Mouse (Mus musculus) heart, embryonic 16.5 days (tissue): ENCODE measurements around the gene Casp3. TPM values are rescaled to one million over a fixed set of nuclear protein-coding genes. Genes with fewer than 3 reads are reported as not detected.
A peak's percentile ranks its signal among the peaks of the same experiment; 100 is the strongest.
"Not testable (repeated sequence)": the region's sequence is repeated elsewhere in the genome, so short reads cannot be mapped to it uniquely, and the experiment has no call there.

Source experiments
- ATAC-seq: fragments of 200-750 bp; cut with Nextera tagmentation; replicated peaks from 2 replicates; pipeline ENCODE4 v1.8.0; 2017; ENCODE audit warnings: moderate number of reproducible peaks; ENCODE audit not compliant: insufficient read depth, low FRiP score; ENCODE audit errors: extremely low read depth
- H3K27ac ChIP-seq: fragments of 300-500 bp; sonication (generic); 2 replicates; pipeline ENCODE4 v1.5.1; 2014; ENCODE audit warnings: mild to moderate bottlenecking, low read length, control low read depth, moderate library complexity
- H3K27me3 ChIP-seq: fragments of 300-500 bp; sonication (generic); 2 replicates; pipeline ENCODE4 v1.6.1; 2014; ENCODE audit warnings: low read length, mixed read lengths; ENCODE audit not compliant: control insufficient read depth, insufficient read depth
- H3K36me3 ChIP-seq: fragments of 300-500 bp; sonication (generic); 2 replicates; pipeline ENCODE4 v1.6.1; 2014; ENCODE audit not compliant: control insufficient read depth, insufficient read depth
- H3K4me1 ChIP-seq: fragments of 300-500 bp; sonication (generic); 2 replicates; pipeline ENCODE4 v1.6.1; 2014; ENCODE audit warnings: low read length, mixed read lengths; ENCODE audit not compliant: control insufficient read depth, insufficient read depth
- H3K4me2 ChIP-seq: fragments of 300-500 bp; sonication (generic); 2 replicates; pipeline ENCODE4 v1.6.1; 2014; ENCODE audit warnings: low read depth, mild to moderate bottlenecking, control low read depth, low read length
- H3K4me3 ChIP-seq: fragments of 300-500 bp; sonication (generic); 2 replicates; pipeline ENCODE4 v1.5.1; 2014; ENCODE audit warnings: mild to moderate bottlenecking, control low read depth, low read length
- H3K9ac ChIP-seq: fragments of 300-500 bp; sonication (generic); 2 replicates; pipeline ENCODE4 v1.6.1; 2014; ENCODE audit warnings: low read length, control low read depth
- H3K9me3 ChIP-seq: fragments of 300-500 bp; sonication (generic); replicated peaks from 2 replicates; pipeline ENCODE4 v1.6.1; 2016; ENCODE audit warnings: low read length; ENCODE audit not compliant: control insufficient read depth
- WGBS: fragments of 180-500 bp; shearing (Covaris S2); extraction: QIAGEN DNeasy Blood & Tissue Kit; methylation state at CpG from one replicate; pipeline ENCODE4 v1.1.7; 2014; 5-methylcytosine and 5-hydroxymethylcytosine counted together
- polyA plus RNA-seq: library from polyadenylated mRNA; unstranded; fragments of >200 nt; fragmentation: Nextera tagmentation; extraction: Ambion mirVana; gene quantifications from 2 replicates; pipeline ENCODE4 v1.2.1, GENCODE M21; 2015

Gene Casp3
- 53.6 and 63.5 TPM in 2 replicates for polyA plus RNA-seq

GRCm38 (mm10) chr8:46616879-46617689 lies at the start of gene Casp3, which contains the start of gene Primpol:
Gene Casp3 (plus strand): TSS chr8:46617291.
Gene Primpol (minus strand): TSS chr8:46617212.
- H3K36me3 ChIP-seq: no peaks in the 10 kb centered on the region
- peak within 1 kb of the TSS; percentile 93 for H3K4me3 ChIP-seq
- peak within 1 kb of the TSS; percentile 92 for H3K9ac ChIP-seq
- H3K27ac ChIP-seq: peak within 1 kb of the TSS; percentile 85
- H3K4me2 ChIP-seq: peak within 1 kb of the TSS; percentile 97
- H3K9me3 ChIP-seq: no peaks in the 10 kb centered on the region
- peak; percentile 96 for ATAC-seq
- WGBS: under 1% methylated on average over 54 of the region's 54 CpGs
- no peaks in the 10 kb centered on the region for H3K27me3 ChIP-seq
- peaks cover 27% of the 10 kb centered on the region for H3K4me1 ChIP-seq

- Histone ChIP-seq H3K4me2 (no peak overlapping the region), H3K4me1 (no peaks in the 10 kb centered on the region), H3K9me3 (no peaks in the 10 kb centered on the region), H3K4me3 (no peak overlapping the region), H3K27ac (no peak overlapping the region), H3K36me3 (peaks cover 2% of the 10 kb centered on the region; the same call in 1 of the 2 replicates), H3K9ac (no peak overlapping the region), H3K27me3 (no peaks in the 10 kb centered on the region)
- WGBS: 65% methylated on average over 8 of the region's 8 CpGs
- no peak for ATAC-seq
These were observed 49.1 kb upstream of the Casp3 start for GRCm38 (mm10) chr8:46567946-46568345.

- H3K4me3 ChIP-seq: no peak overlapping the region
- no peak overlapping the region for H3K9ac ChIP-seq
- no peaks in the 10 kb centered on the region for H3K27me3 ChIP-seq
- no peak overlapping the region for H3K27ac ChIP-seq
- no peak for ATAC-seq
- WGBS: 86% methylated on average over 2 of the region's 2 CpGs
- peaks cover 2% of the 10 kb centered on the region; the same call in 1 of the 2 replicates for H3K36me3 ChIP-seq
- H3K4me1 ChIP-seq: no peaks in the 10 kb centered on the region
- no peaks in the 10 kb centered on the region for H3K9me3 ChIP-seq
- H3K4me2 ChIP-seq: no peak overlapping the region
These were observed 48.1 kb upstream of the Casp3 start for GRCm38 (mm10) chr8:46568942-46569341.

- Histone ChIP-seq H3K4me3 (no peak overlapping the region), H3K4me2 (no peak overlapping the region), H3K9me3 (no peaks in the 10 kb centered on the region), H3K9ac (no peak overlapping the region), H3K27me3 (no peaks in the 10 kb centered on the region), H3K36me3 (peaks cover 2% of the 10 kb centered on the region), H3K4me1 (no peaks in the 10 kb centered on the region), H3K27ac (no peak overlapping the region)
- WGBS: 76% methylated on average over 19 of the region's 19 CpGs
- ATAC-seq: peak; percentile 49; the same call in 1 of the 2 replicates
These were observed 47.2 kb upstream of the Casp3 start for GRCm38 (mm10) chr8:46569659-46570441.

- no peak for ATAC-seq
- H3K4me1 ChIP-seq: no peaks in the 10 kb centered on the region
- H3K36me3 ChIP-seq: peaks cover 4% of the 10 kb centered on the region
- no peaks in the 10 kb centered on the region for H3K27me3 ChIP-seq
- H3K4me2 ChIP-seq: no peak overlapping the region
- no peak overlapping the region for H3K27ac ChIP-seq
- H3K9ac ChIP-seq: no peak overlapping the region
- WGBS: 92% methylated on average over 9 of the region's 14 CpGs
- H3K9me3 ChIP-seq: no peaks in the 10 kb centered on the region
- no peak overlapping the region for H3K4me3 ChIP-seq
These were observed 46.4 kb upstream of the Casp3 start for GRCm38 (mm10) chr8:46570673-46571072.

- Histone ChIP-seq H3K27me3 (no peaks in the 10 kb centered on the region), H3K4me3 (no peak overlapping the region), H3K4me1 (no peaks in the 10 kb centered on the region), H3K27ac (no peak overlapping the region), H3K36me3 (peaks cover 21% of the 10 kb centered on the region), H3K4me2 (no peak overlapping the region), H3K9me3 (no peaks in the 10 kb centered on the region), H3K9ac (no peak overlapping the region)
- no peak for ATAC-seq
- 83% methylated on average over 2 of the region's 2 CpGs for WGBS
These were observed 43.6 kb upstream of the Casp3 start for GRCm38 (mm10) chr8:46573446-46573845.

- Histone ChIP-seq H3K4me2 (no peak overlapping the region), H3K9ac (no peak overlapping the region), H3K4me3 (no peak overlapping the region), H3K27me3 (no peaks in the 10 kb centered on the region), H3K9me3 (no peaks in the 10 kb centered on the region), H3K27ac (no peak overlapping the region), H3K4me1 (no peaks in the 10 kb centered on the region), H3K36me3 (peaks cover 25% of the 10 kb centered on the region)
- ATAC-seq: no peak
- 91% methylated on average over 2 of the region's 2 CpGs for WGBS
These were observed 43.1 kb upstream of the Casp3 start for GRCm38 (mm10) chr8:46573964-46574363.

- ATAC-seq: no peak
- 87% methylated on average over 9 of the region's 9 CpGs for WGBS
- H3K36me3 ChIP-seq: peaks cover 28% of the 10 kb centered on the region
These were observed 38.3 kb upstream of the Casp3 start for GRCm38 (mm10) chr8:46578794-46579193.

GRCm38 (mm10) chr8:46584328-46584727 lies 32.8 kb upstream of the Casp3 start:
- H3K4me3 ChIP-seq, ATAC-seq, H3K4me2 ChIP-seq, H3K4me1 ChIP-seq, H3K9me3 ChIP-seq, H3K27me3 ChIP-seq, H3K36me3 ChIP-seq, H3K9ac ChIP-seq, H3K27ac ChIP-seq: not testable (repeated sequence)
- WGBS: 74% methylated on average over 4 of the region's 4 CpGs

More at GRCm38 (mm10) chr8:46578794-46579193, 38.3 kb upstream of the Casp3 start:
- Histone ChIP-seq H3K9me3 (no peaks in the 10 kb centered on the region), H3K4me3 (no peak overlapping the region), H3K4me1 (no peaks in the 10 kb centered on the region), H3K27me3 (no peaks in the 10 kb centered on the region), H3K9ac (no peak overlapping the region), H3K27ac (no peak overlapping the region), H3K4me2 (no peak overlapping the region)
